Mouse (Mus musculus) urinary bladder, postnatal 10 days (tissue): ENCODE data around the gene Gm28051.

Source experiments
- DNase-seq: peaks from one replicate; pipeline ENCODE4 v3.0.0; 2022; ENCODE audit warnings: low spot score

Gene Gm28051

GRCm38 (mm10) chr12:102743036-102743588 is 14.5 kb downstream of the Gm28051 start:
- DNase-seq = no peak

GRCm38 (mm10) chr12:102742056-102742455 is 15.5 kb downstream of the Gm28051 start:
- no peak for DNase-seq

DNA sequence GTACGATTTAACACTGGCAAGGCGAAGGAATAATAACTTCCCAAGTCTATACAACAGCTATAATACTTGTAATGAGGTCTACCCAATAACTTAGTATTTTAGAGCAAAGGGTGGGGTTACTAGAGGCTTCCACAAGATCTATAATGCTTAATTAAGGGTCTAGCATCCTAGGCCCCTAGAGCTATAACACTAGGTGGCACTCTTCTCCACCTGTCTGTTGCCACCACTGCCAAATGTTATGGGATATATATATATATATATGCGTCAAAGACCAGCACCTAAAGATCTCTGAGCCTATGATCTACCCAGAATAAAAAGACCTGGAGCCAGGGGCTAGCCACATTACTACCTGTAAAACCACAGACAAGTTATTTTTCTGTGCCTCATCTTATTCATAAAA is 17.3 kb downstream of the Gm28051 start:
- DNase-seq = no peak

- DNase-seq = no peak
Observed at GRCm38 (mm10) chr12:102739096-102739495, 18.5 kb downstream of the Gm28051 start.

GRCm38 (mm10) chr12:102733381-102733780 is 24.2 kb downstream of the Gm28051 start:
- DNase-seq = no peak

- no peak for DNase-seq
Observed at GRCm38 (mm10) chr12:102730798-102731619, 26.6 kb downstream of the Gm28051 start.

DNA sequence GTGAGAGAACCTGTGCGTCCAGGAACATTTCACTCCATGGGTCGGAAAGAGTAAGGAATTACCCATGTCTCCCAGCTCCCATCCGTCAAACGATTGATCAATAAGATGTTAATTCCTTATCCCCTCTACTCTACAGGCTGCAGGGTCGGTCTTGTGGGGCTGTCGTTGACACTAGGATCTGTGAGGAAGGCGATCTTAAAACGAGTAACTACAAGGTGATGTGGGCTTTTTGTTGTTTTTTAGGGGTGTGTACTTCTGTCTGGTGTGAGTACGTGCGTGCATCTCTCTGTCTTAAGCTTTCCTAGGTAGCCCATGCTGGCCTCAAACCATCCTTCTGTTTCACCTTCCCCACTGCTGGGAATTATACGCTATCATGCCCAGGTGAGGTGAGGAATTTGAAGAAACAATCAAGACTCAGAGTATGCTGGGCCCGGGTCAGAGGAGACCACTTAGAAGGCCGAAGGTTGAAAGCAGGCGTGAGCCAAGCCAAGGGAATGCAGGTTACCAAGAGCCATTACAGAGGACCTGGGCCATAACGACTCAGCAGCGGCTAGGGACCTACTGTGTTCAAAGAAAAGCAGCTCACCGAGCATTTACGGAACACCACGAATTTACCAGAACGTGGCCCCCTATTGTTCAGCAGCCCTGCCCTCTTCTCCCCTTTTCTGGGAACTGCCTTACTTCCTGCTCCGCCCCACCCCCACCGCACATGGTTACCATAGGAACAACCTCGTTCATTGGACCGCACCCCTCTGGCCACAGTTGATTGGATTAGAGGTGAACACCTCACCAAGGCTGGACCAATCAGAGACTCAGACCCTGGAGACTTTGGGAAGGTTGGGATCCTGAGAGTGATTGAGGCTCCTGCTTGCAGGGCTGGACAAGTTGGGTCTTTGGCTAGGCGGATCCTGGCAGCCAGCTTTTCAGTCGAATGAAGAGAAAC is 27.4 kb downstream of the Gm28051 start:
- DNase-seq = no peak

GRCm38 (mm10) chr12:102725761-102726175 is 31.8 kb downstream of the Gm28051 start:
- DNase-seq = no peak

DNA sequence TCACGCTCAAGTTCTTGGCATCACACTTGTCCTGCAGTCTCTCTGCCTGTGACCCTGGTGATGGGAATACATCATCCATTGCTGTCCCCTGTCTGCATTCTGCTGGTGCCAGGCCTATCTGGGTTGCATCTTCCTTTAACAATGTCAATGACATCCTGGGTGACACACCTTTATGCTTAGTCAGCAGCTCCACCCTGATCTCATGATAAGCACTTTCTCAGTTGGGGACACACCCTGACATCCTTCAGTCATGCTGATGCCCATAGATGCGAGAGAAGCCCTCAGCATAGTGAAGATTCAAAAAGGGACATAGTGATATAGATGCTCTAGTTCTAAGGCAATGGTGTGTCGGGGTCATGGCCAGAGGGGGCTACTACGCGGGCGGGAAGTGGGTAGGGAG is 32.4 kb downstream of the Gm28051 start:
- DNase-seq = no peak

DNA sequence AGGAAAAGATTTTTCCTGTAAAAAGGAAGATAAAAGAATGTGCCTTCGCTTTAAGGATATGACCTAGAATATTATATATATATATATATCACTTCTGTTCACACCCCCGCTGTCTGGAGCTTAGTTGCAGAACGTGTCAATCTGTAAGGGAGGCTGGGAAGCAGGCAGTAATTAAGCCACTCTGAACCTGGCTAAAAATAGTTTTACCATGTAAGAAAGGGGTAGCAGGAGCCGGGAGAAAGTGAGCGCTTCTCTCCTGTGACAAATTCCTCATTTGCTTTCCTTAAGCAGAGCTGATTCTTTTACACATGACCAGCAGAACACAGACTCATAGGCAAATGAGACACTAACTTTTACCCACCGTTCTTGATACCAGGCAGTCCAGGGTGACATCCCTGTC is 33.7 kb downstream of the Gm28051 start:
- DNase-seq = no peak

GRCm38 (mm10) chr12:102722966-102723365 is 34.6 kb downstream of the Gm28051 start:
- no peak for DNase-seq

- DNase-seq = no peak
Observed at GRCm38 (mm10) chr12:102722451-102722850, 35.1 kb downstream of the Gm28051 start.

GRCm38 (mm10) chr12:102719552-102720315 is 37.8 kb downstream of the Gm28051 start:
- DNase-seq = no peak

GRCm38 (mm10) chr12:102714654-102715395 is 42.7 kb downstream of the Gm28051 start:
- DNase-seq = no peak

- no peak for DNase-seq
Observed at GRCm38 (mm10) chr12:102714116-102714515, 43.4 kb downstream of the Gm28051 start.

DNA sequence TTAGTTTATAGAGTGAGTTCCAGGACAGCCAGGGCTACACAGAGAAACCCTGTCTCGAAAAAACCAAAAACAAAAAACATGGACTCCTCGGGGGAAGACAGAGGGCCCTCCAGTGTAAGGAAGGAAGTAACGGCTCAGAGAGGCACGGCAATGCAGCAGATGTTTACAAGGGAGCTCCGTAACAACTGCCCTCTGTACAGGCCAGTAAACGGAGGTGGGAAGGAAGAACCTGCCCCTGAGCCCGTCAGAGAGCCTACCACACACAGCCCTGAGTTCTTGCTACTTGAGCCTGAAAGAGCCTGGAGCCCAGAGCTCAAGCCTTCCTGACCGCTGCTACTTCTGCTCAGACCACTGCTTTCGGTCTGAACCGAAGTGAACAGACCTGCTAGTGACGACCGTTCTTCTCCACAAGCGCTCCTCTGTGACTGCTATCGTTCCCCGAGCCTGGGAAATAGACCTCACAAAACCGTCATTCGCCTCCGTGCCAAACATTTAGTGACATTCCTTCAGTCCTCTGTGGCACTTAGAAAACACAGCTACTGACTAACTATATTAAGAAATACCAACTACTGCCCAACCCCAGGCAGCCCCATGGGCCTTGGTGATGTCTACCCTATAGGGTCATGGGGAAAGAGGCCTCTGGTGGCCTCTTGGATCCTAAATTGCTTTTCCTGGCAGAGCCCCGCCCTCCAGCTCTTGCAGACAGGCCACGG is 44.3 kb downstream of the Gm28051 start:
- DNase-seq = no peak

DNA sequence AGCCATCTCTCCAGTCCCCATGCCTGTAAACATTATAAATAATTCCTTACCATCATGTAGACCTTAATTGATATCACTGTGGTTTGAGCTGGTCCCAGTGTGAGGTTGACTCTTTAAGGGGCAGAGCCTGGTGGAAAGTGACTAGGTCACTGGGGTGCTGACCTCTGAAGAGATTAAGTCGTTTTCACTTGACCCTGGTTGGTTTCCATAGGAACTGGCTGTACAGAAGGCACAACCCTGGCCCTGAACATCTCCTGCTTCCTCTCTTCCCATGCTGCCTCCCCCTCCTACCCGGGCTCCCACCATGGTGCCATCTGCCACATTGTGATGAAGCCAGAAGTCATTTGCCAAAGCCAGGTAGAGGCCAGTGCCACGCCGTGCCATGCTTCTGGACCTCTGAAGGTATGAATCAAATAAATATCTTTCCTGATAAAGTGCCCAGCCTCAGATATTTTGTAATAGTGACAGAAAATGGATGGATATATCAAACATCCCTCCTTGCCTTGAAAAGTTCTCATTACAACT is 46.7 kb downstream of the Gm28051 start:
- DNase-seq = no peak

GRCm38 (mm10) chr12:102709896-102710295 is 47.7 kb downstream of the Gm28051 start:
- DNase-seq = no peak

DNA sequence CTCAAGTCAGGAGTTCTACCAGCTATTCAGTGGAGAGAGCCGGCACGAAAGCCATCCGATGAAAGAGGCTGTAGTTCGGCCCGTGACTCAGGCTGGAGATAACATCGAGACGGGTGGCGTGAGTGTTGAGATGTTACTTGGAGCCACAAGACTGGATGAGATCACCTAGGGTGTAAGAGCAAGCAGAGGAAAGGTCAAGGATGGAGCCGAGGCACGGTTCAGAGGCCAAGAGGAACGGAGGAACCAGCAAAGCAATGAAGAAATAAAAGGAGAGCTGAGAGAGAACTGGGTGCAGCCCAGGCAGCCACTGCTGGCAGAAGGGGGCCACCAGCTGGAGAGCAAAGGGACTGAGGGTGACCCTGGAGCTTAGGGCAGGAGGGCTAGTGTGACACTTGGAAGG is 49.3 kb downstream of the Gm28051 start:
- DNase-seq = no peak

- DNase-seq = no peak
Observed at GRCm38 (mm10) chr12:102706833-102707463, 50.6 kb downstream of the Gm28051 start.
